Mouse (Mus musculus): ENCODE measurements around the gene Cst8. TPM values are rescaled to one million over a fixed set of nuclear protein-coding genes. Genes with fewer than 3 reads are reported as not detected.
"Not testable (repeated sequence)": the region's sequence is repeated elsewhere in the genome, so short reads cannot be mapped to it uniquely, and the experiment has no call there.

Gene Cst8
- 2.5 and 4.3 TPM in 2 replicates for polyA plus RNA-seq (2015; fragmentation: Nextera tagmentation; extraction: Ambion mirVana)

- no peaks in the 10 kb centered on the region for H3K36me3 ChIP-seq (ENCODE audit: control insufficient read depth, insufficient read depth, low read length)
- no peaks in the 10 kb centered on the region for H3K27me3 ChIP-seq (ENCODE audit: control insufficient read depth, insufficient read depth, low read length)
- H3K4me1 ChIP-seq (ENCODE audit: control insufficient read depth, insufficient read depth, low read length) = no peaks in the 10 kb centered on the region
- H3K4me2 ChIP-seq (ENCODE audit: low read depth, low read length) = no peak within 1 kb of the TSS
- no peak within 1 kb of the TSS for H3K4me3 ChIP-seq (replicated peaks; ENCODE audit: low read length)
- H3K9me3 ChIP-seq (replicated peaks; ENCODE audit: control insufficient read depth, low read length) = no peaks in the 10 kb centered on the region
- no peak within 1 kb of the TSS for H3K9ac ChIP-seq (ENCODE audit: low read length)
- WGBS = 76% methylated on average over 1 of the region's 1 CpGs
- no peak within 1 kb of the TSS for H3K27ac ChIP-seq (ENCODE audit: low read length)
- no peak for ATAC-seq (ENCODE audit: insufficient read depth, low FRiP score)
Observed at GRCm38 (mm10) chr2:148798485-148798884, at the start of gene Cst8. Gene Cst8, plus strand, starts transcription at chr2:148798785.

- no peak within 1 kb of the TSS for H3K4me2 ChIP-seq (ENCODE audit: low read depth, low read length)
- no peak for ATAC-seq (ENCODE audit: insufficient read depth, low FRiP score)
- WGBS = 78% methylated on average over 1 of the region's 1 CpGs
- H3K9ac ChIP-seq (ENCODE audit: low read length) = no peak within 1 kb of the TSS
- no peaks in the 10 kb centered on the region for H3K4me1 ChIP-seq (ENCODE audit: control insufficient read depth, insufficient read depth, low read length)
- no peaks in the 10 kb centered on the region for H3K9me3 ChIP-seq (replicated peaks; ENCODE audit: control insufficient read depth, low read length)
- H3K4me3 ChIP-seq (replicated peaks; ENCODE audit: low read length) = no peak within 1 kb of the TSS
- H3K27me3 ChIP-seq (ENCODE audit: control insufficient read depth, insufficient read depth, low read length) = no peaks in the 10 kb centered on the region
- H3K27ac ChIP-seq (ENCODE audit: low read length) = no peak within 1 kb of the TSS
- H3K36me3 ChIP-seq (ENCODE audit: control insufficient read depth, insufficient read depth, low read length) = no peaks in the 10 kb centered on the region
Observed at GRCm38 (mm10) chr2:148750058-148750457, 48.5 kb upstream of the Cst8 start, which contains the start of gene Cstl1. Gene Cstl1, plus strand, starts transcription at chr2:148750358.

GRCm38 (mm10) chr2:148751893-148752813, 46.4 kb upstream of the Cst8 start:
- ATAC-seq (ENCODE audit: insufficient read depth, low FRiP score) = 0 out of 2 replicates have a peak, but pooled peaks have one; percentile 60
- 17% methylated on average over 15 of the region's 15 CpGs for WGBS
- H3K4me2 ChIP-seq (ENCODE audit: low read depth, low read length) = peak overlapping the region; percentile 57
- H3K4me3 ChIP-seq (replicated peaks; ENCODE audit: low read length) = peak overlapping the region; percentile 30
- no peak overlapping the region for H3K9ac ChIP-seq (ENCODE audit: low read length)
- no peaks in the 10 kb centered on the region for H3K27me3 ChIP-seq (ENCODE audit: control insufficient read depth, insufficient read depth, low read length)
- no peaks in the 10 kb centered on the region for H3K36me3 ChIP-seq (ENCODE audit: control insufficient read depth, insufficient read depth, low read length)
- H3K4me1 ChIP-seq (ENCODE audit: control insufficient read depth, insufficient read depth, low read length) = no peaks in the 10 kb centered on the region
- H3K27ac ChIP-seq (ENCODE audit: low read length) = no peak overlapping the region
- H3K9me3 ChIP-seq (replicated peaks; ENCODE audit: control insufficient read depth, low read length) = no peaks in the 10 kb centered on the region

GRCm38 (mm10) chr2:148754310-148754846, 44.2 kb upstream of the Cst8 start:
- no peak overlapping the region for H3K4me3 ChIP-seq (replicated peaks; ENCODE audit: low read length)
- H3K27ac ChIP-seq (ENCODE audit: low read length) = no peak overlapping the region
- H3K36me3 ChIP-seq (ENCODE audit: control insufficient read depth, insufficient read depth, low read length) = no peaks in the 10 kb centered on the region
- H3K9ac ChIP-seq (ENCODE audit: low read length) = no peak overlapping the region
- ATAC-seq (ENCODE audit: insufficient read depth, low FRiP score) = no peak
- H3K4me2 ChIP-seq (ENCODE audit: low read depth, low read length) = no peak overlapping the region
- 61% methylated on average over 1 of the region's 1 CpGs for WGBS
- H3K9me3 ChIP-seq (replicated peaks; ENCODE audit: control insufficient read depth, low read length) = no peaks in the 10 kb centered on the region
- no peaks in the 10 kb centered on the region for H3K27me3 ChIP-seq (ENCODE audit: control insufficient read depth, insufficient read depth, low read length)
- H3K4me1 ChIP-seq (ENCODE audit: control insufficient read depth, insufficient read depth, low read length) = no peaks in the 10 kb centered on the region

- ATAC-seq (ENCODE audit: insufficient read depth, low FRiP score) = no peak
- H3K27me3 ChIP-seq (ENCODE audit: control insufficient read depth, insufficient read depth, low read length) = no peaks in the 10 kb centered on the region
- no peak overlapping the region for H3K4me3 ChIP-seq (replicated peaks; ENCODE audit: low read length)
- no peak overlapping the region for H3K4me2 ChIP-seq (ENCODE audit: low read depth, low read length)
- no peaks in the 10 kb centered on the region for H3K9me3 ChIP-seq (replicated peaks; ENCODE audit: control insufficient read depth, low read length)
- no peaks in the 10 kb centered on the region for H3K4me1 ChIP-seq (ENCODE audit: control insufficient read depth, insufficient read depth, low read length)
- no peak overlapping the region for H3K9ac ChIP-seq (ENCODE audit: low read length)
- H3K36me3 ChIP-seq (ENCODE audit: control insufficient read depth, insufficient read depth, low read length) = no peaks in the 10 kb centered on the region
- no peak overlapping the region for H3K27ac ChIP-seq (ENCODE audit: low read length)
- 92% methylated on average over 1 of the region's 1 CpGs for WGBS
Observed at GRCm38 (mm10) chr2:148763648-148764388, 34.8 kb upstream of the Cst8 start.

- not testable (repeated sequence) for H3K27me3 ChIP-seq (ENCODE audit: control insufficient read depth, insufficient read depth, low read length); H3K4me3 ChIP-seq (replicated peaks; ENCODE audit: low read length); H3K27ac ChIP-seq (ENCODE audit: low read length); H3K9me3 ChIP-seq (replicated peaks; ENCODE audit: control insufficient read depth, low read length); H3K36me3 ChIP-seq (ENCODE audit: control insufficient read depth, insufficient read depth, low read length); H3K9ac ChIP-seq (ENCODE audit: low read length); ATAC-seq (ENCODE audit: insufficient read depth, low FRiP score); H3K4me2 ChIP-seq (ENCODE audit: low read depth, low read length); H3K4me1 ChIP-seq (ENCODE audit: control insufficient read depth, insufficient read depth, low read length)
- WGBS = 74% methylated on average over 4 of the region's 4 CpGs
Observed at GRCm38 (mm10) chr2:148771397-148771796, 27.2 kb upstream of the Cst8 start, which contains the start of gene Cst11. Gene Cst11, minus strand, starts transcription at chr2:148771497.

GRCm38 (mm10) chr2:148781709-148782108, 16.9 kb upstream of the Cst8 start, which contains the start of gene 8030411F24Rik:
Gene 8030411F24Rik, plus strand, starts transcription at chr2:148782009.
- Histone ChIP-seq H3K4me2 (ENCODE audit: low read depth, low read length) (no peak within 1 kb of the TSS), H3K4me3 (replicated peaks; ENCODE audit: low read length) (no peak within 1 kb of the TSS), H3K9ac (ENCODE audit: low read length) (no peak within 1 kb of the TSS), H3K27ac (ENCODE audit: low read length) (no peak within 1 kb of the TSS), H3K27me3 (ENCODE audit: control insufficient read depth, insufficient read depth, low read length) (no peaks in the 10 kb centered on the region), H3K36me3 (ENCODE audit: control insufficient read depth, insufficient read depth, low read length) (no peaks in the 10 kb centered on the region), H3K9me3 (replicated peaks; ENCODE audit: control insufficient read depth, low read length) (no peaks in the 10 kb centered on the region), H3K4me1 (ENCODE audit: control insufficient read depth, insufficient read depth, low read length) (no peaks in the 10 kb centered on the region)
- WGBS = 4% methylated on average over 1 of the region's 1 CpGs
- no peak for ATAC-seq (ENCODE audit: insufficient read depth, low FRiP score)

GRCm38 (mm10) chr2:148789142-148789541, 9.4 kb upstream of the Cst8 start, which contains the start of gene Cst12:
Gene Cst12, plus strand, starts transcription at chr2:148789361.
- Histone ChIP-seq H3K4me1 (ENCODE audit: control insufficient read depth, insufficient read depth, low read length) (no peaks in the 10 kb centered on the region), H3K4me2 (ENCODE audit: low read depth, low read length) (no peak within 1 kb of the TSS), H3K27me3 (ENCODE audit: control insufficient read depth, insufficient read depth, low read length) (no peaks in the 10 kb centered on the region), H3K9ac (ENCODE audit: low read length) (no peak within 1 kb of the TSS), H3K36me3 (ENCODE audit: control insufficient read depth, insufficient read depth, low read length) (no peaks in the 10 kb centered on the region), H3K27ac (ENCODE audit: low read length) (no peak within 1 kb of the TSS), H3K4me3 (replicated peaks; ENCODE audit: low read length) (no peak within 1 kb of the TSS), H3K9me3 (replicated peaks; ENCODE audit: control insufficient read depth, low read length) (no peaks in the 10 kb centered on the region)
- 0 out of 2 replicates have a peak, but pooled peaks have one; percentile 21 for ATAC-seq (ENCODE audit: insufficient read depth, low FRiP score)
- WGBS = 91% methylated on average over 6 of the region's 6 CpGs

Data from stomach, embryonic 16.5 days (tissue).